Mouse (Mus musculus) thymus, postnatal 4 days (tissue): ENCODE measurements around the gene Chit1.

Source experiments
- DNase-seq: peaks from one replicate; pipeline ENCODE4 v3.0.0; 2021

Gene Chit1

DNA sequence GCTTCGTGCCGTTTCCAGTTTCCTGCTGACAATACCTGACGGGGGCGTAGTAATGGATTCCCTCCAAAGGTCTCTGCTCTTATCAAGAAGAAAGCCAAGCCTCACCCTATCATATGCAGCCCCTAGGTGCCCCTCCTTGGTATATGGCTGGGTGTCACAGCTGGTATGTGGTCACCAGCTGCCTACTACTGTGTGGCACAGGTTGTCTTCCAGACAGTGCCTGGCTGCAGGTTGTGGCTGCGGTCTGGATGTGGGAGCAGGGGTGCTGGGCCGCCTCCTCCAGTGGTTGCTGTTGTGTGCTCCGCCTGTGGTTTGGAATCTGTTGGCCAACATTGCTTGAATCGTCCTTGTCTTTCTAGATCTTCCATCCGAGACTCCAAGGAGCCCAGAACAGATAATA lies 39.7 kb downstream of the Chit1 start:
- DNase-seq: no peak

DNA sequence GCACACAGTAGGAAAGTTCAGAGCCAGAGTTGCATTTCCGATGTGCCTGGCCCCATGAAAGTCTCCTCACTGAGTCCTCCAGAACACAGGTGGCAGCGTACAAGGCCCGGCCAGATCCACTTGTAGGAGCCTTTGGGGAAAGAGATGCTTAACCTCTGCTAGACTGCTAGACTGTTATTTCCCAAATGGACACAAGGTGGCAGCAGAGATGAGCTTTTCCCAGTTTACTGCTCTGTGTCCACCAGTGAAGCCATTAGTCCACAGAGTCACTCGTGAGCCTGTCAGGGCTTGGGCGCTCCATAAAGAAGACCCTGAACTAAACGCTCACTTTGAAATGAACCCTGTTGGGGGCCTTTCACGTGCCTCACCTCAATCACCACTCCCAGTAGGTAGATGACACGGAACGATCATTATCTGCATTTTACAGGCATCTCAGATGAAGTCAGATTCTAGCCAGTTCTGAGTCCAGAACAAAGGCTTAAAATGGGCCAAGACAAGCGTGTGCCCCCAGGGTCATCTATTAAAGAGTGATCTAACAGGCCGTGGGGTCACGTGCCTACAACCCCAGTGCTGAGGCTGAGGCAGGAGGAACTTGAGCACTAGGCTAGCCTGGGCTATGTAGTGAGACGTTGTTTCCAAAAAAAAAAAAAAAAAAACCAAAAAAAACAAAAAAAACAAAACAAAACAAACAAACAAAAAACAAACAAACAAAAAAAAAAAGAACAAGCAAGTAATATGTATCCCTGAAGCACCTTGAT lies 40.8 kb downstream of the Chit1 start:
- DNase-seq: peak; percentile 71

DNA sequence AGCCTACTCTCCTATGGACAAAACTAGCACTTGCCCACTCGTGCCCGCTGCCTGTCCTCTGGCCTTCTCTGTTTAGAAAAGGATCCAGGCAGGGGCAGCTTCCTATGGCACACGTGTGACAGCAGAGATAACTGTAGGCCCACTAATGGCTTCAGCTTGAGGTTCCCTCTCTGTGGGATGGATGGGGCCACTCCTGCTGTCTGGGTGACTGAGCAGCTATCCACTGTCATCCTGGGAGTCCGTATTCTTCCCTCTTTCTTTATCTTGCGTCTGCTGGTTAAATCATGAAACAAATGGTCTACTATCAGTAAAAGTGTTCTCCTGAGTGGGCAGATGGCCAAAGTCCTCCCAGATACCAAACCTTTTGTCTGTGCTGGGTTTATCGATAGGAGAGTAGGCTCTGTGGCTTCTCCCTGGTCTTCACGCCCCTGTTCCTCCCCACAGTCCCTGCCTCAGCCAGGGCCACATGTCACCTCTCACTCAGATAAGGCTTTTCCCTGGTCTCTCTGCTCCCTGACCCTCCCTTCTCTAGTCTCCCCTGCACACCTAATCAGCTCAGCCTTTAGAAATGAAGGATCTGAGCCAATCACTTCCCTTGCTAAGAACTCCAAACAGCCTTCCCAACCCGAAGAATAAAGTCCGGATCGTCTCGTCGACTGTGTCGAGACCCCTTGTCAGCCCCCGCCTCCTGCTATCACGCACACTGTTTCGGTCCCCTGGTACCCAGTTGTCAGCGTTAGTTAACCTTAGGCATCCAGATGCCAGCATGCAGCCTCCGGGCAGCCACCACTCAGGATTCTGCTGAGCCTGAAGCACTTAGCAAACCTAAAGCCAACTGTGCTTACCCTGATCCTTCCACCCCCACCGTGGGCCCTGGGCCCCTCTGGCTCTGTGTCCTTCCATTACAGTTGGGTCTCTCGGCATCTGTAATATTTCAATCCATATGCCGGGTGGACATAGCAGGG lies 41.9 kb downstream of the Chit1 start:
- DNase-seq: no peak

- no peak for DNase-seq
Measured at GRCm38 (mm10) chr1:134154121-134154520, 43.1 kb downstream of the Chit1 start.

DNA sequence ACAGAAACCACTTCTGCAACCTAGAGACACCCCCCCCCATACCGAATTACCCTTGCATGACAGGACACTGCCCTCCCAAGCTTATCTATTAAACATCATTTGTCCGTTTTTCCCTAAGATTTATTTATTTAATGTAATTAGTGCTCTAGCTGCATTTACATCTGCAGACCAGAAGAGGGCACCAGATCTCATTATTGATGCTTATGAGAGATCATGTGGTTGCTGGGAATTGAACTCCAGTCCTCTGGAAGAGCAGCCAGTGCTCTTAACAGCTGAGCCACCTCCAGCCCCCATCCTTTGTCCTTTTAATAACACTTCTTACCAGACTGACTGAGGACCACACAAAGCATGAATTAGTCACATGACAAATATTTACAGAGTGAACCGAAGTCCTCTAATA lies 43.6 kb downstream of the Chit1 start:
- no peak for DNase-seq

- DNase-seq: no peak
Measured at GRCm38 (mm10) chr1:134160404-134160803, 49.4 kb downstream of the Chit1 start.

GRCm38 (mm10) chr1:134161399-134161798 lies 50.4 kb downstream of the Chit1 start:
- DNase-seq: no peak

GRCm38 (mm10) chr1:134162510-134163225 lies 51.6 kb downstream of the Chit1 start:
- no peak for DNase-seq

DNA sequence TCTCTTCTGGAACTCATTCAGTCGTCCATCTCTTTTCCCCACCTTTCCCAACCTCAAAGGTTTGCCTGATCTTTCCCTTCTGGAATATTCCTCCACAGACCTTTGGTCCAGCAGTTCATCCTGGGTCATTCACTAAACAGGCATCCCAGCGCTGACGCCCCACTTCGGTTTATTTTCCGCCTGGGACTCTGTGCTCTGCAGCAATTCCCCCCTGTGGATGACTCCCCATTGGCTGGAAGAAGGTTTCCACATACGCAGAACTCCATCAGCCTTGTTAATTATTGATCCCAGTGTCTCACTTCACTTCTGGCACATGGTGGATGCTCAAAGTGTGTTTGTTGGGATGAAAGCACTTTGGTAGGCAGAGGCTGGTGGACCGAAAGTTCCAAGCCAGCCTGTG lies 52.4 kb downstream of the Chit1 start:
- DNase-seq: no peak

- no peak for DNase-seq
Measured at GRCm38 (mm10) chr1:134164454-134164853, 53.4 kb downstream of the Chit1 start.

GRCm38 (mm10) chr1:134166547-134166946 lies 55.5 kb downstream of the Chit1 start:
- no peak for DNase-seq

- no peak for DNase-seq
Measured at GRCm38 (mm10) chr1:134167416-134168305, 56.6 kb downstream of the Chit1 start.

DNA sequence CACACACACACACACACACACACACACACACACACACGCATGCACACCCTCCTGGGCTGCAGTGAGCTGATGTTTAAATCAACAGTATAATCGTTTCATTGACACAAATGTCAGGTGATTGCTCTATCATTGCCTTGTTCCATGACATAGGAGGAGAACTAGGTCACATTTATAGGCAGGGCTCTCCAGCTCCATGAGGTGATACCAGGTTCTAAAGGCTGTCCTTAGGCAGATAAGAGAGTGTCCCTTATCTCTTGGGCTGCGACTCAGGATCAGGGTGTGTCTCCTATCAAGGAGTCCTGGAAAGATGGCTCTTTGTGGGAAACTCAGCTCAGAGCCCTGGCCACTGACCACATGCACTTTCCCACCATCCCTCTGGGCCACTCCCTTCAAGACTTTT lies 57.5 kb downstream of the Chit1 start:
- DNase-seq: no peak

DNA sequence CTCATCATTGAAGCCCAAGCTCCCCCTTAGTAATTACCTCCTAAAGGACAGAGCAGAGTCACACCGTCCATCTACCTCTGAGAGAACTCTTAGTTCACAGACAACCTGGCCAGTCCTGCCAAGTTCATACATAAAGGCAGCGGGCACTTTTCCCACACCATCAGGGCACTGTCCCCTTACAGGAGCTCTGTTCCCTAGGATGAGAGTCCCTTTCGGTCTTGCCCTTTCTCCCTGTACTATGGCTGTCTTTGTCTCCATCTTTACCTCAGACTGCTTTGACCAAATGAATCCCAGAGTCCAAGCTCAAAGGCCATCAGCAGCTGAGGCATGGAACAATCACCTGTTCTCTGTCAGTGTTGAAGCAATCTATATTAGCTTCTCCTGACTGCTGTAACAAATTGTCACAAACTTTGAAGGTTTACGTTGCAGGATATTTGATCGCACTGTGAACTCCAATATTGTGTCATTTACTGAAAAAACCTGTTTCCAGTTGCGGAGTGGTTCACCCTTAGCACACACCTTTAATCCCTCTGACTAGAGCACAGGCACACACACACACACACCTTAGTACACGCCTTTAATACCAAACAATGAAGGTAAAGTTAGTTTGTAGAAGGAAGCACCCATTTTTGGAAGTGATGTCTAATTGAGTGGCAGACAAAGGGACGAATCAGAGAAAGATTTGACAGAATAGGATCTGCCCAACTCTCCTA lies 58.1 kb downstream of the Chit1 start:
- no peak for DNase-seq

- DNase-seq: no peak
Measured at GRCm38 (mm10) chr1:134173081-134173480, 62.0 kb downstream of the Chit1 start.

DNA sequence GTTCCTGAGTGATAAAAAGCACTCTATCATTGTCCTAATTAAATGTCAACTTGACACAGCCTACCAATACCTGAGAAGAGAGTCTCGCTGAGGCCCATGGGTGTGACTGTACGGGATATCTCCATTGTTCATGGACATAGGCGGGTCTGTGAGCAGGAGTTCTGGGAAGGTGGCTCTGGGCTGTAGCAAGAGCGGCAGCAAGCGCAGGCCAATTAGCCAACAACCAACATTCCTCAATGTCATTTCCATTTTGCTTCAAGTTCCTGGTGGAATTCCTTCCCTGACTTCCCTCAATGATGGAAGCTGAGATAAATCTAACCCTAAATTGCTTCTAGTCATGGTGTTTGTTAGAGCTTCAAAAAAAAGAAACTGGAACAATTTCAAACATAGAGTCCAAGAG lies 66.9 kb downstream of the Chit1 start:
- DNase-seq: no peak

DNA sequence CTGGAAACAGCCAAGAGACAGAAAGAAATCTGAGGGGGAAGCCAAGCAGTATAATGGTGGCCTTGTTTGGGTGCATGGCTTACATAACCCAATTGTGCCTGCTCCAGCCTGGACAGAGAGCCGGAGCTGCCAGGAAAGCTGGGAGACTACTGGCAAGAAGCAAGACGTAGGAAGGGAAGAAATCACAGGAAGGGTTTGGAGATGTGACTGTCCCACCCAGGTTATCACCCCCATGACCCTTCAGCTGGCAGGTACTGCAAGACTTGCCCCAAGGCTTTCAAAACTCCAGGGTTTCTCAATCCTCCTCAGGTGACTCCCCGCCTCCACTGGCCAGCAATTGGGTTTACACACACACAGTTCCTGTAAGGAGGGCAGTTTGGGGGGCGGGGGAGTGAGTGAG lies 71.0 kb downstream of the Chit1 start, which contains the start of gene Chil1:
Chil1 (plus strand) TSS at position 152 of the 400 bp plus-strand sequence.
- no peak for DNase-seq

- DNase-seq: no peak
Measured at GRCm38 (mm10) chr1:134184089-134184488, 73.0 kb downstream of the Chit1 start.

DNA sequence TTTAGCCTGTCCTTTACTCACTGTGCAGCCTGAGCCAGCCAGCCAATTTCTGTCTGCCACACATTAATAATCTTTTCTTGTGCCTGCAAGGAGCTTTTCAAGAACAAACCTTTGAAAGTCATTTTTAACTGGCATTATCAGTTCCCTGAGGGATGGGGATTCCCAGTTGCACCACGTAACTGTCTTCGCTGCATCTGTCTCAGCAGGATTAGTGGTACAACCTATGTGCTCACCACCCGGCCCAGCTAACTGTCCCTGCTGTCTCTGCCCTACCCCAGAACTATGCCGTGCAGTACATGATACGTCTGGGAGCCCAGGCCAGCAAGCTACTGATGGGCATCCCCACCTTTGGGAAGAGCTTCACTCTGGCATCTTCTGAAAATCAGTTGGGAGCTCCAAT lies 77.2 kb downstream of the Chit1 start:
- no peak for DNase-seq

DNA sequence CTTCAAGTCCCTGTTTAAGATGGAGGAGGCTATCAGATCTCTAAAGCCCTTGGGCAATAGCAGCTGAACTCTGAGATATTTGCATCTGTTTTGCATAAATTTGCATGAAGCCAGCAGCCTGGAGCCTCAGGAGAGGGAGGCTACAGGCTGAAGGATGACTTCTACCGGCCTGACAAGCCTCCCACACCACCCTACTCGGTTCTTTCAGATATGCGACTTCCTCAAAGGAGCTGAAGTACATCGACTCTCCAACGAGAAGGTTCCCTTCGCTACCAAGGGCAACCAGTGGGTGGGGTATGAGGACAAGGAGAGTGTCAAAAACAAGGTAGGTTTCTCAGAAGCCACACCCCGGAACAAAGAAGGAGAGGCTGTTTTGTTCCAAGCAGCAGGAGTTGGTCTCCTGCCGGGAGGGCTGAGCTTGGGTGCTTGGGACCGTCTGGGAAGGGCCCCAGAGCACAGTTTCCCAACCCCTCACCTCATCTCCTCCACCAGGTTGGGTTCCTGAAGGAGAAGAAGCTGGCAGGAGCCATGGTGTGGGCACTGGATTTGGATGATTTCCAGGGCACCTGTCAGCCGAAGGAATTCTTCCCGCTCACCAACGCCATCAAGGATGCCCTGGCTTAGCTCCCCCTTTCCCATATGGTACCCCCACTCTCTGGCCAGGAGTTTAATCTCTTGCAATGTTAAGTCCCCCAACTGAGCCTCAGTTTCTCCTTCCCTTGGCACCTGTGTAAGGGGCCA lies 78.1 kb downstream of the Chit1 start:
- peak; percentile 56 for DNase-seq

DNA sequence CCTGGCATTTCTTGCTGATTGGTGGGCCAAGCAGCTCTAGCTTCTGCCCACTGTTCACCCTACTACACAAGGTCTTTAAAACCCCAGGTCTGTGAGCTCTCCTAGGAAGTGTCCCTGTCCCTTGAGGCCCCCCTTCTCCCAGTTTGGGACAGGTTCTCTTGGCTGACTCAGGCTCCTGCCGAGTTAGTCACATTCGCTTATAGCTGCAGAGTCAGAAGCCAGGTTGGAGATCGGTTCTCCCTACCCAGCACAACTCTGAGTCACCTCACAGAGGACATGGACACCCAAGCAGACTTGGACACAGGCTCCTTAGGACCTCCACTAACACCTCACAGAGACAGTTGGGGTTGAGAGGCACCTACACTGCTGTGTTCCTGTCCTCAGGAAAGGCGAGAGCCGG lies 80.2 kb downstream of the Chit1 start:
- DNase-seq: no peak
